Mouse (Mus musculus) small intestine, adult 2 months (tissue): ENCODE results near the gene Espn.

Source experiments
- CTCF ChIP-seq: fragments of 200-500 bp; IDR thresholded peaks from 2 replicates; pipeline ENCODE4 v1.5.1; 2012; ENCODE audit warnings: low read depth, mild to moderate bottlenecking, control low read depth, inconsistent platforms, low read length, moderate library complexity, mixed read lengths; ENCODE audit not compliant: insufficient replicate concordance, insufficient read length; ENCODE audit errors: extremely low read depth
- POLR2A ChIP-seq: fragments of 200-500 bp; IDR thresholded peaks from 2 replicates; pipeline ENCODE4 v1.6.1; 2012; ENCODE audit warnings: low read depth, mild to moderate bottlenecking, control low read depth, inconsistent platforms, low read length, moderate library complexity

DNA sequence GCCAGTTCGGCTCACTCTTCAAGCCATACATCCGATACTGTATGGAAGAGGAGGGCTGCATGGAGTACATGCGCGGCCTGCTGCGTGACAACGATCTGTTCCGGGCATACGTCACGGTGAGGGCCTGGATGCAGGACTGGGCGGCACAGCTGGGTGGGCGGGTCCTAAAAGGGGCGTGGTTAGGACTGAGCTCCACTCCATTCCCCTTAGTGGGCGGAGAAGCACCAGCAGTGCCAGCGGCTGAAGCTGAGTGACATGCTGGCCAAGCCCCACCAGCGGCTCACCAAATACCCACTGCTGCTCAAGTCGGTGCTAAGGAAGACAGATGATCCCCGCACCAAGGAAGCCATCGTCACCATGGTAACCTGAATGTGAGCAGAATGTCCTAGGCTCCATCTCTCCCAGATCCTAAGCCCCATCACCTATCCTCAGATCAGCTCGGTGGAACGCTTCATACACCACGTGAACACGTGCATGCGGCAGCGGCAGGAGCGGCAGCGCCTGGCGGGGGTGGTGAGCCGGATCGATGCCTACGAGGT lies 44.1 kb downstream of the Espn start:
- no peak for TF ChIP-seq CTCF
- TF ChIP-seq POLR2A: no peak; the same call in 1 of the 2 replicates
